Mouse (Mus musculus) embryonic facial prominence, embryonic 13.5 days (tissue): ENCODE data around the gene Gm42417. TPM values are rescaled to one million over a fixed set of nuclear protein-coding genes. Genes with fewer than 3 reads are reported as not detected.

Experiments used
- ATAC-seq: fragments of 200-750 bp; cut with Nextera tagmentation; 2 replicates; pipeline ENCODE4 v1.8.0; 2017; ENCODE audit warnings: low read depth; ENCODE audit not compliant: insufficient number of reproducible peaks, insufficient read depth, low FRiP score, low TSS enrichment
- H3K27ac ChIP-seq: fragments of 300-500 bp; sonication (generic); 2 replicates; pipeline ENCODE4 v1.5.1; 2015; ENCODE audit warnings: moderate library complexity, mild to moderate bottlenecking, inconsistent platforms
- H3K27me3 ChIP-seq: fragments of 300-500 bp; sonication (generic); 2 replicates; pipeline ENCODE4 v1.6.1; 2015; ENCODE audit warnings: mild to moderate bottlenecking, inconsistent platforms
- H3K36me3 ChIP-seq: fragments of 300-500 bp; sonication (generic); 2 replicates; pipeline ENCODE4 v1.6.1; 2015; ENCODE audit warnings: mild to moderate bottlenecking, inconsistent platforms
- H3K4me1 ChIP-seq: fragments of 300-500 bp; sonication (generic); 2 replicates; pipeline ENCODE4 v1.6.1; 2015; ENCODE audit warnings: inconsistent platforms
- H3K4me2 ChIP-seq: fragments of 300-500 bp; sonication (generic); 2 replicates; pipeline ENCODE4 v1.6.1; 2015; ENCODE audit warnings: moderate library complexity, mild to moderate bottlenecking, inconsistent platforms
- H3K4me3 ChIP-seq: fragments of 300-500 bp; sonication (generic); 2 replicates; pipeline ENCODE4 v1.5.1; 2015; ENCODE audit warnings: mild to moderate bottlenecking, inconsistent platforms
- H3K9ac ChIP-seq: fragments of 300-500 bp; sonication (generic); 2 replicates; pipeline ENCODE4 v1.6.1; 2015; ENCODE audit warnings: mild to moderate bottlenecking, inconsistent platforms
- H3K9me3 ChIP-seq: fragments of 300-500 bp; sonication (generic); 2 replicates; pipeline ENCODE4 v1.6.1; 2016; ENCODE audit warnings: inconsistent platforms
- WGBS: fragments of 180-500 bp; shearing (Covaris S2); methylation state at CpG from one replicate; pipeline ENCODE4 v1.1.7; 2015; ENCODE audit warnings: mixed read lengths; 5-methylcytosine and 5-hydroxymethylcytosine counted together
- microRNA-seq: library from miRNA; unstranded; fragments of <30 nt; microRNA quantifications from one replicate; pipeline ENCODE4, GENCODE M21; 2016
- polyA plus RNA-seq: library from polyadenylated mRNA; unstranded; fragments of >200 nt; fragmentation: Nextera tagmentation; extraction: Ambion mirVana; gene quantifications from 2 replicates; pipeline ENCODE4 v1.2.1, GENCODE M21; 2015

Gm42417 gene
- polyA plus RNA-seq, 1 experiment from 2014 or later, result not detected

GRCm38 (mm10) chr1:36483825-36484224 is 55.4 kb downstream of the Gm42417 start:
- H3K4me3 ChIP-seq, result no peak overlapping the region
- peaks cover 26% of the 10 kb centered on the region for H3K4me1 ChIP-seq
- H3K9ac ChIP-seq, result no peak overlapping the region
- H3K36me3 ChIP-seq, result no peaks in the 10 kb centered on the region
- no peaks in the 10 kb centered on the region for H3K27me3 ChIP-seq
- no peak overlapping the region for H3K27ac ChIP-seq
- H3K9me3 ChIP-seq, result no peaks in the 10 kb centered on the region
- 34% methylated on average over 4 of the region's 4 CpGs for WGBS
- H3K4me2 ChIP-seq, result no peak overlapping the region
- ATAC-seq, result no peak

Small RNA genes lying within 50 kb of the gene (microRNA-seq; reads per million reads assigned to microRNA genes)
- not detected for gene Gm47280

Other genes with a start within 250 kb of the Gm42417 start
- 6.3 and 7.2 TPM in 2 replicates for gene Arid5a, start 231.7 kb downstream of the Gm42417 start, polyA plus RNA-seq
- gene Kansl3, start 170.2 kb downstream of the Gm42417 start, polyA plus RNA-seq, result 50.6 and 51.0 TPM in 2 replicates
- gene Fer1l5, start 167.1 kb downstream of the Gm42417 start, polyA plus RNA-seq, result 1.1 and 1.3 TPM in 2 replicates
- gene Lman2l, start 94.2 kb downstream of the Gm42417 start, polyA plus RNA-seq, result 53.4 TPM in 2 replicates
- 15.6 and 16.2 TPM in 2 replicates for gene Cnnm4, start 67.8 kb downstream of the Gm42417 start, polyA plus RNA-seq
- 3.4 and 3.8 TPM in 2 replicates for gene Cnnm3, start 27.6 kb downstream of the Gm42417 start, polyA plus RNA-seq
- gene Ankrd23, start 2.5 kb downstream of the Gm42417 start, polyA plus RNA-seq, result 23.7 and 24.1 TPM in 2 replicates
- 27.3 and 28.6 TPM in 2 replicates for gene Ankrd39, start 8.0 kb upstream of the Gm42417 start, polyA plus RNA-seq
- gene Sema4c, start 18.9 kb upstream of the Gm42417 start, polyA plus RNA-seq, result 22.5 and 24.2 TPM in 2 replicates
- gene Fam178b, start 143.8 kb upstream of the Gm42417 start, polyA plus RNA-seq, result 0.81 and 2.2 TPM in 2 replicates
- 510 and 517 TPM in 2 replicates for gene Cox5b, start 152.0 kb upstream of the Gm42417 start, polyA plus RNA-seq
- 0.21 and 0.25 TPM in 2 replicates for gene 4933424G06Rik, start 170.7 kb upstream of the Gm42417 start, polyA plus RNA-seq
- gene Actr1b, start 175.0 kb upstream of the Gm42417 start, polyA plus RNA-seq, result 99.2 and 103 TPM in 2 replicates
- 0.62 and 0.73 TPM in 2 replicates for gene Zap70, start 222.4 kb upstream of the Gm42417 start, polyA plus RNA-seq